Mouse (Mus musculus) cerebellum, adult 2 months (tissue): ENCODE results near the gene March7.

Experiments used
- CTCF ChIP-seq: fragments of 200-500 bp; IDR thresholded peaks from 2 replicates; pipeline ENCODE4 v1.5.1; 2011; ENCODE audit warnings: low read depth, mild to moderate bottlenecking, control low read depth, low read length, moderate library complexity, borderline replicate concordance; ENCODE audit not compliant: insufficient read depth
- POLR2A ChIP-seq: fragments of 200-500 bp; IDR thresholded peaks from 2 replicates; pipeline ENCODE4 v1.6.1; 2011; ENCODE audit warnings: low read length, control low read depth, borderline replicate concordance; ENCODE audit not compliant: insufficient read depth

DNA sequence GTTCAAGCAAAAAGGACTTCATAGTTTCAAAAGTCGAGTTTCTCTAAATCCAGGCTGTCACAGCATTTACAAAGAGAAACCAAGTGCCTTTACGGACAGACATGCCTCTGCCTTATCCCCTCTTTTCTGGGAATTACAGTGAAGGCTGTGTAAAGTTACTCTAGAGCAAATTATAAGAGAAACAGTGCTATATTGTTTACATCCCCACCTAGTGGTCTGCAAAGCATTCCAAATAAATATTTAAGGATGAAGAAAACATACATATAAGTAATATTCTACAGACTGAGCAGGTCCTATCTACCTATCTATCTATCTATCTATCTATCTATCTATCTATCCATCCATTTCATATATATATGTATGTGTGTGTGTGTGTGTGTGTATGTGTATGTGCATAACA, 28.0 kb upstream of the March7 start:
- TF ChIP-seq CTCF (no peak), POLR2A (no peak)
